Mouse (Mus musculus) fat pad, adult 2 months (tissue): ENCODE measurements around the gene Fam227b.

Experiments used
- DNase-seq: peaks from one replicate; pipeline ENCODE4 v3.0.0-alpha.2; 2011; ENCODE audit warnings: low read depth, low spot score; ENCODE audit errors: extremely low read depth

The Fam227b gene

DNA sequence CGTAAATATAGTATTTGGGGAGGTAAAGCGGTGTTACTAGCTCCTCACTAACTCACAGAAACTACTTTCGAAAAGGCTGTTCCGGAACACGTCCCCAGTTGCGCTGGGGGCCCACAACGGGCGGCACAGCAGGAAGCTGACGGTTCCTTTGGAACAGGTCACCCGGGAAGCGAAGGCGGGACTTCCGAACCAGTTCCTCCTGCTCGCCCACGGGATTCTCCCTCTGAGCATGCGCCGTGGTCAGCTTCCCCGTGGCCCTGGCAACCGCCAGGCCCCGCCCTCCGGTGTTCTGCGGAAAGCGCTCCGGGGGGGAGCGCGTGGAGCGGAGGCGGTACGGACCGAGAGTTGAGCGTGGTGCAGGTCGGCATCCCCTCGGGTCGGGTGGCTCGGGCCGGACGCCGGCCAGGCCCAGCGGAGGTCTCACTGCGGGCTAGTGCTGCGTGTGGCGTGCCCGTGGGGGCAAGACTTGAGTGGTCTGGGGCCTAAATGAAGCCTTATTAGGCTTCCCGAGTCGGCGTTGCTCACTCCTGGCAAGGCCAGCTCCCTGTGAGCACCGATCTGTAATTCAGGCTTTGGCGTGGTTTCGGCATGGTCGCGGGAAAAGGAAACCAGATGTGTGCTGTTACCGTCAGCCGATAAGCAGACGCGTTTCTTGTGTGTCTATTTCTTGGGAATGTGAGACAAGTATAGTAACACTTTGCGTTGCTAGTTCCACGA lies at the start of gene Fam227b, which contains the start of gene Dtwd1:
Gene Fam227b (minus strand): TSS at position 150 of the 717 bp plus-strand sequence.
Gene Dtwd1 (plus strand): TSS at position 287 of the 717 bp plus-strand sequence.
- peak; percentile 69 for DNase-seq

DNA sequence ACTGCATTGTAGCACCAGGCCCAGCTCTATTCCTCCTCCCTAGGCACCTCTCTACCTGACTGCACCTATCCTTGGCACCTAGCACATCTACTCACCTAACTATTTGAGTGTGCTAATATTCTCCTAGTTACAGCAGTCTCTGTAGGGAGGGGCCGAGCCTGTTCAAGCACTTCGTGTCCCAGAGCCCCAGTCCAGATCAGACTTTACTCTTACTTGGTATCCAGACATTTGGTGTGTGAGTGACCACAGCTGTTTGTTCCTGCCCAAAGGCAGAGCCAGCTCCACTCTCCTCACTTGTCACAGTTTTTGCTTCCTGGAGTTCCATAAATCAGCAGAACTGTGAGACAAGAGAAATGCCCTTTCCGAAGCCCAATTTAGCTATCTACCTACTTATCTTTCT lies 47.2 kb upstream of the Fam227b start:
- no peak for DNase-seq

DNA sequence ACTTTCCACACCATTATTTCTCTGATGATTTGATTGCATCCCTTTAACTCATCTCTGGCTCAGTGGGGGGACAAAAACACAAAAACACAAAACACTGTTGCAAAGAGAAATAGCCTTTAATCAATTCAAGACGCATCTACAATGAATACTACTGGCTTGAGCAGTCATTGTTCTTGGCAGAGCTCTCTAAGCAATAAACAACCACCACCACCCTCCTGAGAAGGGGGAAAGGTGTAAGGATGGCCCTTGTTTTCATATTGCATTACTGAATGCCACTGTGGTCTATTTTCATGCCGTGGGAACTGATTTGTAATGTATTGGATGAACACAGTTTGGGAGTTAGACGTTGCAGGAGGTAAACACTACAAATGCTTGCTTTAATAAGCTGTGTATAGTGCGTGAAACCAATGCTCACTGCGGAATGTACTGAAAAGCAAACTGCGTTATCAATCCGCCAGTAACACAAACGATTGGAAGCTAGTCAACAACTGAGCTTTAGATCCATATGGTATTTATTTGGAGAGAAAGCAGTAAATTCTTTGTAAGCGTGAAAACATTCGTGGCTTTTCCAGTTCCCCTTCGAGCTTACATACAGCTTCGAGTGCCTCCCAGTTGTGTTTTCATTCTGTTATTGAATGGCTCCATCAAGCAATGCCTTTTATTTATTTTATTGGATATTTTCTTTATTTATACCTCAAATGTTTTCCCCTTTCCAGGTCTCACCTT lies 44.0 kb upstream of the Fam227b start:
- no peak for DNase-seq

DNA sequence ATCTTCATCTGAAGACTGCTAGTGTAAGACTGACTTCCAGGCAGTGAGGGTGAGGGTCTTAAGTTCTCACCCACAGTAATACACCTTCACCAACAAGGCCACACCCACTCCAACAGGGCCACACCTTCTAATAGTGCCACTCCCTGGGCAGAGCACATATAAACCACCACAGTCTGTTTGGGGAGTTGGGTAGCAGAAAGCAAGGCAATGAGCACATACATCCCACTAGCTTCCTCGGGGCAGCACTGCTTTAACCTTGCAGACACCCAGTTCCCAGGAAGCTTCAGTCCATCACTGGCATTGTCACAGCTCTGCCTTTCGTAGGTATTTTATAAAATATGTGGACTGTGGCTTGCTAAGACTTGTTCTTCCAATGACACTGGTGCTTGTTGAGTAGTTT lies 40.3 kb upstream of the Fam227b start:
- no peak for DNase-seq

DNA sequence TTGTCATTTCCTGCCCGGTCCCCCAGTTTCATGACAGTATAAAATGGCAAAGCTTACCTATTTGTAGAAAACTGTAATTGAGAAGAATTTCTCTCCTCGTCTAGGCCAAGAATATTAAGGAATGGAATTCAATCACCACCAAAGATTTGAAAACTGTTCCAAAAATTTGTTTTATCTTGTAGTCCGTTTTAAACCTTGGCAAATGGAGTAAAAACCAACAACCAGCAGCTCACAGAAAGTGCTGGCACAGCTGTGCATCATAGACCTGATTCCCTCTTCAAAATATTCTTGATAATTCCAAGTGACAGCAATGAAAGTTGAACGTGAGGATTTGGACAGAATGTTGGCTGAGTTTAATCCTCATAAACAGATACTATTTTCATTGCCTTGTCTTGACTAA lies 39.5 kb upstream of the Fam227b start:
- no peak for DNase-seq

DNA sequence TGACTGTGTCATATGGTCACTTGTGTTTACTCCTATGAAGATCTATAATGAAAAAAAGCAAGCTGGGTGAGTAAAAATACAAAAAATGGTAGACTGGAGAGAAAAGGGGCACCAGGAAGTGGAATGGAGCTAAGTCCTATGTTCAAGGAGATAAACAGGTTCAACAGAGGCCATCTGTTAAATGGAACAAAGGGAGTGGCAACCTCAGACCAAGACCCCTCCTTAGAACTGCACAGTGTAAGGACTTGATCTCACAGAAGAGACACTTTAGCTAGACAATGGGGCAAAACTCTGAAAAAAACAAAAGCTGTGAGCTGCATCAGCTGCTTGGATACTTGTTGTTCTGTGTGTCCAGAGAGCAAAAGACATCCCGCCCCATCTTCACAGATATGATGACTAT lies 19.6 kb upstream of the Fam227b start:
- DNase-seq: no peak

DNA sequence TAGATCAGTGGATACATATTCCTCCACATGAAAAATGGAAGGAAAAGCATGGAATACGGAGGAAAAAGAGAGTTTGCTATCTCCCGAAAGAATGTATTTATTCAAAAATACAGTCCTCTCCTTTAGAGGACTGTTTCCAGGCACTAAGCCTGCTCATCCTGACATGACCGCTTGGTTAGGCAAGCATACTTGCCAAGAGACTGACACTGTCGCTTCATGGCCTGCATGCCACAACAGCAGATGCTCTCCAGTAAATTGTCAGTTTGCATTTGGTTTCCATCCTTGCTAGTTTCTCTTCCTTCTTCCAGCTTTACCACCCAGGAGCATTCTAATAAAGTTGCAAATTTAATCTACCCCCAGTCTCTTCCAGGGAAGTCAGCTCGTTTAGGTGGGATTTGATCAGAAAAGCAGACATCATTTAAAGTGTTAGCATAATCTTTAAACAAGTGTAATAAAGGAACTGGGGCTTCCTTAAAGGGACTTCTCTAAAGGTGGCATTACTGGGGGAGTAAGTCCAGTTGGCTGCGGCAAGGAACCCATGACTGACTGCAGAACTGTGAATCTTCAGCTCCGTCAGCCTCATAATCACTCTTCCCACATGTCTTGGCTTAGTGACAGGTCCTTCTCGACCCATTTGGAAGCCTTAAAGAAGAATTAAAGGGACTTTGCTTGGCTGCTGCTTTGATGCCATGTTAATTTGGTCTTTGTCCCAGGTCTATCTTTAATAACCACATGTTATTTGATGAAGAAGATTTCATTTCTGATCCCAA lies 15.2 kb upstream of the Fam227b start:
- DNase-seq: no peak

DNA sequence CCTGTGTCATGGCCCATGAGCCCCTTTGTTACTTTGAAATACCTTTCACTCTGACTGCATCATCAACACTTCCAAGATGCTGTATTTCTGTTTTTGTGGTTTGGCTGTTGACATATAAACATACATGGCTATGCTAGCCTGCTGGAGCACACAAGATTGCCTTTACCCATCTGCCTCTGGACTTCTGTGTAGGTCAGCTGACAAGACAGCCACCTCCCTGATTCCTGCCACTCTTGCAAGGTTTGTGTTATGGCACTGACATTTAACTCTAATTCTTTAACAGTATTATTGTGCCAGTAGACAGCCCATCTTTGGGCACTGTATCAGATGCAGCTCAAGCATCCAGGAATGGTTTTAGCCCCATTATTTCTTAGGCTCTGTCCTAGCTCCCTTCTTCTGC lies 14.5 kb upstream of the Fam227b start:
- no peak for DNase-seq

DNA sequence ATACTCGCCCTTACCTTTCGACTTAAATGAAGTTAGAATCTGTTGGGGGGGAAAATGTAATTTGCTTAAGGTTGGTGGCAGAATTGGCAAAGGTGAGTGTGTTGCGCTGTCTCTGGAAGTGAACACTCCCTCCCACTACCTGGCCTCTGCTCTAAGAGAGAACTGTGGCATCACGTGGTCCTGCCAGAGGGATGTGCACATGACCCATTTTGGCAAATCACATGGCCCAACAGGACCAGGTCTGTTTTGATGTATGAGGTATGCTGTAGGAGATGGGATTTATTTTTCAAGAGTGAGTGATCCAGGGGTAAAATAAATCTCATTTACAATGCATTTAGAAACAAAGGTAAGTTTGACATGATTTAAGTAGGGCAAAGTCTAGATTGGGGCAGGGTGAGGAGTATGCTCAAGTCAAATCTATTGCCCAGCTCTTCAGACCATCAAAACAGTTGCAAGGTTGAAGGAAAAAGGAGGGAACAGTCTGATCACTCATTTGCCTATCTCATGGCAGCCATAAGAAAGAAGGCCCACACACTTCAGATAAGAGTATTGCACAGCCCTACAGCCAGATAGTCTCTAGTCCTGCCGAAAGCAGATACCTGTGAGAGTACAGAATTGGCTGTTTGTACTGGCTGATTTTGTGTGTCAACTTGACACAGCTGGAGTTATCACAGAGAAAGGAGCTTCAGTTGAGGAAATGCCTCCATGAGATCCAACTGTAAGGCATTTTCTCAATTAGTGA lies 13.6 kb upstream of the Fam227b start:
- DNase-seq: no peak

DNA sequence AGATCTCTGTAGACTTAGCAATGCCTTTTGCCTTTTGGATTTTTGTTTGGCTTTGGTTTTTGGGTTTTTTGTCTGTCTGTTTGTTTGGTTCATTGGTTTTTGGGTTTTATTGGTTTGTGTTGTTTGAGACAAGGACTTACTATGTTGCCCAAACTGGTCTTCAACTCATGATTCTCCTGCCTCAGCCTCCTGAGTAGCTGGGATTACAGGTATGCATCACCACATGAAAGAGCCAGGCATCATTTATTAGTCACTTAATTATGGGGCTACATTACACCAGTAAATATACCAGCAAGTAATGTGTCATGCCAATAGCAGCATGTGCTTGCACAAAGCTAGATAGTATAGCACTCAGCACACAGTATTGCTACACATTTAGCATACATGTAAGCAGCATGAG lies 4.1 kb downstream of the Fam227b start:
- no peak for DNase-seq

DNA sequence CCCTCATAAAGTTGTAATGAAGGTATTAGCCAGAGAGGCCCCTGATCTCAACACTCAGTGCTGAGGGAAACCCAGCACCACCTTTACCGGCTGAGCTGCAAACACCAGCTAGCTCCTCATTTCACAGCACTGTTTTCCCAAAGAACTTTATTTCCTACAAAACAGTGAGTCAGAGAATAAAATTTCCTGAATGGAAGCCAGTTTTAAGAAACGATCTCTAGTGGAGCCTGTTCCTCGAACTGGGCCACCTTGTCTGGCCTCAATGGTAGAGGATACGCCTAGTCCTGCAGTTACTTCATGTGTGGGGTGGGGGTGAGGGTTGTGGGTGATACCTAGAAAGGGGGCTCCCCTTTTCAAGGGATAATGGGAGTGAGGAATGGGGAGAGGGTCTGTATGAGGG lies 57.2 kb downstream of the Fam227b start:
- DNase-seq: no peak

DNA sequence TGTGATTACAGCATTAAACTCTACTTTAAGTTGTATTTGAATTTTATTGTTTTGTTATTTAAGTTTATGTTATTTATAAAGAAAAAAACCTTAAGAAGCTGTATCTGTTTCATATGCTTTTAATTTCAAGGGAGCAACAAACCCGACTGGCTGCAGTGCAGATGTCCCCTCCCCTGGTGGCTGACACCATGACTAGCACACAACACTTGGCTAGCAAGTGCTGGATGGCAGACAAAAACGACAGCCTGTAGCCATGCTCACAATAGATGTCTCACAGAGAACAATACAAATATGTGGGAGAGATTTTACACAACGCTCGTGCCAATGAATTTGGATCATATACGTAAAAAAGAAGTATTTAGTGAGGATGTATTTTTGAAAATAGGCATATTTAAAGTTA lies 61.4 kb downstream of the Fam227b start:
- DNase-seq: no peak

DNA sequence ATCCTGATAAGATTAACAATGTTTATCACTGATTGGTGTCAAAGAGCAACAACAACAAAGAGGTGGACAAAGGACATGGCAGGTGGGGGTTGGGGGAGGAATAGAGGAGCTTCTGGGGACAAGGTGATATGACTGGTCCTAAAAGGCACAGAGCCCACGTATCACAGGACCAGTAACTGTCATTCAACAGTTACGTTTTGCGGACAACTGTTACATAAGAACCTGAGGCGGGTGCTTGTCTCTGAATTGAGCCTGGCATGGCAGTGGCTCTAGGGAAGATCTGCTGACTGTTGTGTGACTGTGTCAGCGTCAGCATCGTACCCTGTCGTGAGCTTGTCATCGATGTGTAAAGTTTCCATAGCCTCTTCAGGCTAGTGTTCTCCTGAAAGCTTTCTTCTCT lies 65.6 kb downstream of the Fam227b start:
- no peak for DNase-seq

DNA sequence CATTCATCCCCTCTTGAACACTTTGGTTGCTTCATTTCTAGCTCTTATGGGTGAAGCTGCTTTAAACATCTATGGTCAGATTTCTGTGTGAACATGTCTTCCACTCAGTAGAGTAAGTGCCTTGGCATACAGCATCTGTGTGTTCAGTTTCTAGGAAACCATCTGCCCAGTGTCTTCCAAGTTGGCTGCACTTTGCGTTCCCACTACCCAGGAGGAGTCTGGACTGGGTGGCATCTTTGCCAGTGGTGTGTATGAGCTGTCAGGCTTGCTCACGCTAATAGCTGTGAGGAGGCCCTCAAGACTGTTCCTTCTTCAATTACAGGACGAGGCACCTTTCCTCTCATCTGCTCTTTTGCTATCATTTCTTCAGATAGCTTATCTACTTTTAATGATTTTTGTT lies 67.5 kb downstream of the Fam227b start:
- DNase-seq: no peak

DNA sequence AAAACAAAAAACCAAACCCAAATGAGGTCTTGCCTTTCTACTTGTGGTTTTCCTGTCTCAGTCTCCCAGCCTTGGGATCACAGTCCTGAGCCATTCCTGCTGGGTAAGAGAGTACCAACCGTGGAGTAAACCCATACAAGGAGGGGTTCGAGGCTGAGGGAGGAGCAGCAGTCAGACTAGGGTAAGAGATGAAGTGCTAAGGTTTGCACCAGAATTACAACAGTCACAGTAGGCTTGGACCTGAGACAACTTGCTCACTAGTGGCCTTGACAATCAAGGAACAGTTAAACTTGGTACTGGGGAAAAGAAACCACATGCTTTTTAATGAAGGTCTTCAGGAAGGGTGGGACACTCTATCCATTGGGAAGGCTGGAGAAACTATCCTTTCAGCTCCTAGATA lies 72.7 kb downstream of the Fam227b start:
- DNase-seq: no peak

DNA sequence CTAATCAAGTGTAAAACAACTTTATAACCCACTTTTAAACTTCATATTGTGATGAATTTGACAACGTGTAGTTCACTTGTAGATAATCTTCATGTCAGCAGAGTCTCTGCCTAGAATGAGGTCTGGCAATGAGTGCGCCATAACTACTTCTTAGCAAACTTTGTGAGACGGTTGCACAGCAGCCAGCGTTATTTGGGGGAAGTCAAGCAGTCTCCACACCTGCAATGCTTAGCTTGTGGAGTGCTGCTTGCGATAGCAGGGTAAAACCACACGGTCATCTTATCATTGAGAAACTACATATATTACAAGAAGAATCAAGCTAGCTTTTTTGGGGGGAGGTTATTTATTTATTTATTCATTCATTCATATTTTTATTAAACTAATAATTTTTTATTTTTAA lies 75.3 kb downstream of the Fam227b start:
- no peak for DNase-seq

DNA sequence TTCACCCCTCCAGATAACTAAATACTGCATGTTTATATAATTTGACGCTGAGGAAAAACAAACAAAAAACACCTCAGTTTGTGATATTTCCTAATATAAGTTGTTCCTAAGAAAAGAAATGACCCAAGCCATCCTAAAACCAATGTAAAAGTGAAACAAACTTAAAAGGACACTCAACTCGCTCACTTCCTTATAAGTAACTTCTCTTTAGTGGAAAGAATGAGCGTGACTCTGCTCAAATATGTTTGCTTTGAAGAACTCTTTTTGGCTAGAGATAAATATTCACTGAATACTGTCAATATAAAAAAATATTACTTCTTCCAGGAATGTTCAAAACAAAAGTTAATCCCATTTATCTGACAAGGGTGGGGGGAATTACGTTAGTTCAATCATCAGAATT lies 78.1 kb downstream of the Fam227b start:
- DNase-seq: no peak

DNA sequence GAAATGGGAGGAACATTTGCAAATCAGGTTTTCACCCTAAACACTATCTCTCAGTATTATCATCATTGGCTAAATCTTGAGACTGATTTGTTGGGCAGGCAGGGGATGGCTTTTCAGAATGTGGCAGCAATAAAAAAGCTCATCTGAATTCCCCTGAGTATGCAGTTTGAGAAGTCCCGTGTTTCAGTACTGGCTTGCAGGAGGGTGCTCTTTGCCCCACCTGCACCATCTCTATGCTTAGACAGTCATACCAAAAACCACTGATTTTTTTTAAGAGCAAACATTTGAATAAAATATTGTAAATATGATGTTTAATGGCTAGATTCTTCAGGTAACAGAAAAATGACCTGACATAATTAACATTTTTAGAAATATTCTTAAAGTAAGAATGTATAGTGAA lies 82.1 kb downstream of the Fam227b start:
- no peak for DNase-seq

DNA sequence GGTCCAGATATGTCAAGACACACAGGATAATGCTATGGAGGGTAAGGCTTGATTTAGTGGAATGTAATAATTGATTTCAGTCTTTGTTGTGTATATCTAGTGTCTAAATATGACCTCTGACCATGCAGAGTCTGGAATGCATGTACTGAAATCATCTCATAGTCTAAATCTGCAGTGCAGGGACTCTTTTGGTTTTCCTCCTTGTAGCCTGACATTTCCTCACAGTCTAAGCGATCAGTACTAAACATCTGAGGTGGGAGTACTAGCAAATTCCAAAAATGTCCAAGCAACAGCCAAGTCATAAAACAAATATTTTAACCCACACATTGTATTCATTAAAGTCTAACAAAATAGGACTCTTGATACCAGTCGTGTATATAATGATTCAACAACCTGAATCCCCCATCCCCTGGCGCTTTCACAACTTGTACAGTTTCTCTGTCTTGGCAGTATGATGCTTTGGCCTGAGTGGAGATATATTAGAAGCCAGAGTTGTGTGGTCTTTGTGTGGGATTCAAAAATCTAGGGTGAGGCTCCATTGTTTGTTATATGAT lies 86.4 kb downstream of the Fam227b start:
- no peak for DNase-seq

DNA sequence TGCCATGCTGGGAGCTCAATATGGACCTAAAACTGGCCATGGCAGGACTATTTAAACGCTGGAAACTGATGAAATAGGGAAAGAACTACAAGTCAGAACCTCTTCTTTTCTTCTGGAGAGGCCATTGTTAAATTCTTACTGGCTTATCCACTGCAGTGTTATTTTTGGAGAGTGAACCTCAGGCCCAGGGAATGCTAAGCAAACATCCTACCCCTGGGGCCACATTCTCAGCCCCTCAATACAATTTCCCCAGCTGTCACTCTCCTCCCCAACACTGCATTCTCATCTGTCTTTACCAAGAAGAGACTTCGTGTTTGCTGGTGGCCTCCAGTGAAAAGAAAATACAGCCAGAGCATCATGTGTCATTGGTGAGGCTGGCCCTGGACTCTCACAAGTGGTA lies 87.0 kb downstream of the Fam227b start:
- no peak for DNase-seq

DNA sequence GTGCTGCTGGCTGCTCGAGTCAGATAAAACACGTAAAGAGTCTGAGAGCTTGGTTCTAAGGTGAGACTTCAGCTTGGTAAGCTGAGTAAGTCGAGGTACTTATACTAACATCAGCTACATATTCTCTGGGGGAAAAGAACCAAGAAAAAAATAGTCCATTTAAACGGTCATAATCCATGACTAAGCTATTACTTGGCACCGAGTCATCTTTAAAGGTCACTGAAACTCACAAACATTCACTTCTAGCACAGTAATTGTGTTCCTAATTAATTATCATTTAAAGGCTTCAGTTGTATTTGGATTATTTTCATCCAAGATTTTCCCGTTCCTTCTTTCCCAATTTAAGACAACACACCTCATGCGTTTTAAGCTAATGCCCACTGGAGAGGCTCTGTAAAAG lies 88.9 kb downstream of the Fam227b start:
- DNase-seq: no peak
